Mouse (Mus musculus): ENCODE measurements around the gene Grap2.

Gene Grap2

GRCm38 (mm10) chr15:80639071-80639702, 66.8 kb downstream of the Grap2 start:
- DNase-seq (ENCODE audit: low spot score), result no peak

- DNase-seq (ENCODE audit: low spot score), result no peak
These were observed 67.5 kb downstream of the Grap2 start for GRCm38 (mm10) chr15:80639874-80640273.

- DNase-seq (ENCODE audit: low spot score), result no peak
These were observed 69.5 kb downstream of the Grap2 start for GRCm38 (mm10) chr15:80641702-80642435.

- DNase-seq (ENCODE audit: low spot score), result no peak
These were observed 72.8 kb downstream of the Grap2 start for GRCm38 (mm10) chr15:80645006-80645797.

GRCm38 (mm10) chr15:80648977-80649606, 76.7 kb downstream of the Grap2 start:
- DNase-seq (ENCODE audit: low spot score), result no peak

GRCm38 (mm10) chr15:80650412-80650811, 78.0 kb downstream of the Grap2 start:
- no peak for DNase-seq (ENCODE audit: low spot score)

GRCm38 (mm10) chr15:80653865-80654264, 81.5 kb downstream of the Grap2 start:
- no peak for DNase-seq (ENCODE audit: low spot score)

- DNase-seq (ENCODE audit: low spot score), result no peak
These were observed 86.5 kb downstream of the Grap2 start for GRCm38 (mm10) chr15:80658815-80659471.

- no peak for DNase-seq (ENCODE audit: low spot score)
These were observed 88.6 kb downstream of the Grap2 start for GRCm38 (mm10) chr15:80660963-80661362.

GRCm38 (mm10) chr15:80664444-80664843, 92.0 kb downstream of the Grap2 start:
- no peak for DNase-seq (ENCODE audit: low spot score)

GRCm38 (mm10) chr15:80671295-80672252, 99.2 kb downstream of the Grap2 start, which contains the start of gene Fam83f:
TSS of gene Fam83f (plus strand) at chr15:80671847.
- no peak for DNase-seq (ENCODE audit: low spot score)

- DNase-seq (ENCODE audit: low spot score), result no peak
These were observed 100.4 kb downstream of the Grap2 start for GRCm38 (mm10) chr15:80672810-80673209.

GRCm38 (mm10) chr15:80673337-80674095, 101.1 kb downstream of the Grap2 start:
- no peak for DNase-seq (ENCODE audit: low spot score)

- DNase-seq (ENCODE audit: low spot score), result no peak
These were observed 102.3 kb downstream of the Grap2 start for GRCm38 (mm10) chr15:80674700-80675099.

- no peak for DNase-seq (ENCODE audit: low spot score)
These were observed 107.3 kb downstream of the Grap2 start for GRCm38 (mm10) chr15:80679515-80680215.

GRCm38 (mm10) chr15:80680347-80681030, 108.1 kb downstream of the Grap2 start:
- no peak for DNase-seq (ENCODE audit: low spot score)

GRCm38 (mm10) chr15:80681466-80681881, 109.1 kb downstream of the Grap2 start:
- no peak for DNase-seq (ENCODE audit: low spot score)

GRCm38 (mm10) chr15:80682343-80682742, 109.9 kb downstream of the Grap2 start:
- no peak for DNase-seq (ENCODE audit: low spot score)

- DNase-seq (ENCODE audit: low spot score), result no peak
These were observed 110.8 kb downstream of the Grap2 start for GRCm38 (mm10) chr15:80683151-80683550.

Measured in c-Kit-positive CD71-positive TER-119-positive erythroid progenitor cells, embryonic 14.5 days (primary cell).